Mouse (Mus musculus): ENCODE measurements at regions not wholly inside any gene's neighbourhood (a gene's known extent, or its start where the extent isn't known, plus 50 kb on each side); places are given as distances from the start of the nearest gene placed in this dataset.

DNA sequence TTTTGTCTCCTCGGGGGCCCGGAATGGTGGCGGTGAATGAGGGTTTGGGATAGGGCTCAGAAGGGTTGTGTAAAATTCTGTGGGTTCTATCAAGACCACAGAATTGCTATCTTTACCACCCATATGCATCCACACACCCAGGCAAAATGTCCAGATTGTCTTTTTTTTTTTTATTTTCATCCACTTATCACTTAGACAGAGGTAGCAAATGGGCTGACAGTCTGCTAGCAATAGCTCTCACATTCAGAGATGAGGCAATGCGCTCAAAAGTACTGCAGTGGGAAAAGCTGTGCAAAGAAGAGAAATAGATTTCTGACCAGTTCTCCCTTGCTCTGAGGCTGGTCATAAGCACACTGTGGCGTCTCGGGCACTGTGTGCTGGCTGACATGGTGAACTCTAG is 154.5 kb downstream of the Dad1 start:
- Histone ChIP-seq H3K9ac (ENCODE audit: insufficient read depth, low read depth) (no peak overlapping the region), H3K27me3 (replicated peaks) (no peaks in the 10 kb centered on the region), H3K27ac (ENCODE audit: insufficient read depth, low read depth) (no peak overlapping the region), H3K4me2 (ENCODE audit: insufficient read depth, low read depth, poor library complexity, severe bottlenecking) (no peak overlapping the region), H3K79me2 (replicated peaks; ENCODE audit: control insufficient read depth, extremely low read depth, insufficient read depth, poor library complexity, severe bottlenecking) (no peaks in the 10 kb centered on the region), H3K9me3 (replicated peaks; ENCODE audit: low read length) (no peaks in the 10 kb centered on the region), H3K4me1 (ENCODE audit: control insufficient read depth in 1 of 2, insufficient read depth in 2 of 2) (peaks cover 3 to 14% of the 10 kb centered on the region in 2 experiments; a peak in 2 of 4 replicates), H3K36me3 (replicated peaks in 1 of 2; ENCODE audit: control insufficient read depth in 1 of 2, insufficient read depth in 1 of 2, low read length in 1 of 2) (no peaks in the 10 kb centered on the region), H3K4me3 (replicated peaks in 1 of 3; ENCODE audit: low read depth in 2 of 3, low read length in 2 of 3, poor library complexity in 1 of 3) (no peak overlapping the region)
- in situ Hi-C loops (cut with MboI; ENCODE audit: low pct_ligation_motif_present, low pct_unique_long_range_greater_than_20kb, low sequenced_read_pairs), result no loop called here
- no peak for DNase-seq (ENCODE audit: extremely low read depth)
- no peak for TF ChIP-seq IRF4 (IDR thresholded peaks at IDR 0.05; ENCODE audit: low read depth, low read length)
- TF ChIP-seq GABPA (IDR thresholded peaks at IDR 0.05; ENCODE audit: insufficient replicate concordance, low read depth, low read length), result no peak
- TF ChIP-seq HCFC1 (IDR thresholded peaks at IDR 0.05; ENCODE audit: low read depth, low read length), result no peak
- TF ChIP-seq ZMIZ1 (IDR thresholded peaks at IDR 0.05; ENCODE audit: low read depth, low read length), result no peak
- no peak for TF ChIP-seq SMC3 (IDR thresholded peaks at IDR 0.05; ENCODE audit: low read depth, low read length)
- TF ChIP-seq MXI1 (IDR thresholded peaks at IDR 0.05; ENCODE audit: low read depth, low read length), result no peak
- dilution Hi-C loops (cut with MboI; ENCODE audit: extremely low pct_ligation_motif_present, extremely low pct_unique_long_range_greater_than_20kb, low sequenced_read_pairs), result no loop called here

DNA sequence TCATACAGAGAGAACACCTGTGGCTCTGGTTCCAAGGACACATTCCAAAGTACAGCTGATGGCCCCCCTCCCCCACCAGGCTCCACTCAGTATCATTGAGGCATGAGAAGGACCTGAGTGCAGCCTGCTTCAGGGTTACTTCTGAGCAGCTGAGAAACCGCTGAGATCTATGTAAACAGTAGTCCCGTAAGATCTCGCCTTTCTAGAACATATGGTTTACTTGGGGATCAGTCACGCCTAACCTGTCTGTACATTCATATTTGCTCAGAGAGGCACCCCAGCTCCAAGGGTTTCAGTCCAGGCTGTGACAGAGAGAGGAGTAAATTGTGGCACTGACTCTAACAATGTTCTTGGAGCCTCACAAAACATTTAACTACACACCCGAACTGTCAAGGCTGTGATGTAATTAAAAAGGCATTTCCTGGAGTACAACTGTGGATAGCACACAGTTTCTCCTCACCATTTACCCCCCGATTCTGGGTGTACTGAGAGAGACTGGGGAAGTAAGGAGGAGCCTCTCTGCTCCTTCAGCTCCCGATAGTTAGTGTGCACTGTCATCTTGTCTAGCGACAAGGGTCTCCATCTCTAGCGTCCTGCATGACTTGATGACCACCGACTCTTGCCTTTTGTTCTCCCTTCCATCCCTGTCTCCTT is 155.7 kb downstream of the Dad1 start:
- in situ Hi-C loops (cut with MboI; ENCODE audit: low pct_ligation_motif_present, low pct_unique_long_range_greater_than_20kb, low sequenced_read_pairs), result no loop called here
- Histone ChIP-seq H3K27me3 (replicated peaks) (no peaks in the 10 kb centered on the region), H3K4me1 (ENCODE audit: control insufficient read depth in 1 of 2, insufficient read depth in 2 of 2) (peaks cover 3 to 14% of the 10 kb centered on the region in 2 experiments; a peak in 2 of 4 replicates), H3K4me2 (ENCODE audit: insufficient read depth, low read depth, poor library complexity, severe bottlenecking) (no peak overlapping the region), H3K9me3 (replicated peaks; ENCODE audit: low read length) (no peaks in the 10 kb centered on the region), H3K79me2 (replicated peaks; ENCODE audit: control insufficient read depth, extremely low read depth, insufficient read depth, poor library complexity, severe bottlenecking) (no peaks in the 10 kb centered on the region), H3K4me3 (replicated peaks in 1 of 3; ENCODE audit: low read depth in 2 of 3, low read length in 2 of 3, poor library complexity in 1 of 3) (no peak overlapping the region), H3K9ac (ENCODE audit: insufficient read depth, low read depth) (no peak overlapping the region), H3K36me3 (replicated peaks in 1 of 2; ENCODE audit: control insufficient read depth in 1 of 2, insufficient read depth in 1 of 2, low read length in 1 of 2) (no peaks in the 10 kb centered on the region), H3K27ac (ENCODE audit: insufficient read depth, low read depth) (no peak overlapping the region)
- DNase-seq (ENCODE audit: extremely low read depth), result no peak
- TF ChIP-seq SMC3 (IDR thresholded peaks at IDR 0.05; ENCODE audit: low read depth, low read length) (no peak), POLR2AphosphoS2 (IDR thresholded peaks at IDR 0.05; ENCODE audit: low read depth, low read length) (no peak), ZC3H11A (IDR thresholded peaks at IDR 0.05; ENCODE audit: low read depth, low read length) (no peak), CHD2 (IDR thresholded peaks at IDR 0.05; ENCODE audit: low read length) (no peak), MAFK (IDR thresholded peaks at IDR 0.05; ENCODE audit: insufficient replicate concordance, low read length) (no peak), MYC (IDR thresholded peaks at IDR 0.05; ENCODE audit: low read depth, low read length) (no peak), UBTF (IDR thresholded peaks at IDR 0.05; ENCODE audit: low read depth, low read length) (no peak), KAT2A (IDR thresholded peaks at IDR 0.05; ENCODE audit: insufficient replicate concordance, low read length) (no peak), BHLHE40 (IDR thresholded peaks at IDR 0.05; ENCODE audit: low read depth, low read length) (no peak), MXI1 (IDR thresholded peaks at IDR 0.05; ENCODE audit: low read depth, low read length) (no peak)
- dilution Hi-C loops (cut with MboI; ENCODE audit: extremely low pct_ligation_motif_present, extremely low pct_unique_long_range_greater_than_20kb, low sequenced_read_pairs), result no loop called here
